Mouse (Mus musculus) ES-E14 (cell line): ENCODE measurements around the gene Nfe2l2. TPM values are rescaled to one million over a fixed set of nuclear protein-coding genes. Genes with fewer than 3 reads are reported as not detected.

Experiments
- DNase-seq: peaks from one replicate; pipeline ENCODE4 v3.0.0-alpha.2; 2013; ENCODE audit warnings: low read depth, low spot score
- H3K27ac ChIP-seq: 2 replicates; pipeline ENCODE4 v1.5.1; 2012; ENCODE audit warnings: low read depth, mild to moderate bottlenecking, low read length, moderate library complexity, mixed read lengths; ENCODE audit not compliant: poor library complexity, insufficient read depth, severe bottlenecking
- H3K36me3 ChIP-seq: 2 replicates; pipeline ENCODE4 v1.6.1; 2012; ENCODE audit warnings: mild to moderate bottlenecking, low read length, moderate library complexity, mixed read lengths; ENCODE audit not compliant: control insufficient read depth, poor library complexity, insufficient read depth, severe bottlenecking
- H3K4me1 ChIP-seq, 2 experiments: fragments of 150-350 bp in 1 of 2; sonication (generic) in 1 of 2; 2 replicates each; pipeline ENCODE4 v1.6.1; 2012; ENCODE audit warnings: low read length in 2 of 2, mild to moderate bottlenecking in 1 of 2, mixed read lengths in 1 of 2; ENCODE audit not compliant: control insufficient read depth in 2 of 2, insufficient read depth in 2 of 2, poor library complexity in 1 of 2
- H3K4me3 ChIP-seq, 2 experiments: fragments of 150-350 bp in 1 of 2; sonication (generic) in 1 of 2; 2 replicates each; pipeline ENCODE4 v1.5.1; 2012; ENCODE audit warnings: low read length in 2 of 2, low read depth in 1 of 2, mild to moderate bottlenecking in 1 of 2, mixed read lengths in 1 of 2; ENCODE audit not compliant: insufficient read depth in 1 of 2, poor library complexity in 1 of 2, severe bottlenecking in 1 of 2
- H3K9ac ChIP-seq: 2 replicates; pipeline ENCODE4 v1.6.1; 2012; ENCODE audit warnings: low read depth, mild to moderate bottlenecking, low read length, mixed read lengths; ENCODE audit not compliant: poor library complexity, insufficient read depth, severe bottlenecking
- H3K9me3 ChIP-seq: fragments of 150-350 bp; sonication (generic); 2 replicates; pipeline ENCODE4 v1.6.1; 2012; ENCODE audit warnings: low read depth, mild to moderate bottlenecking, low read length; ENCODE audit not compliant: control insufficient read depth, insufficient read depth
- CHD2 ChIP-seq: IDR thresholded peaks from 2 replicates; pipeline ENCODE4 v1.6.1; 2014; ENCODE audit warnings: mild to moderate bottlenecking, low read depth, low read length, inconsistent platforms
- HCFC1 ChIP-seq: IDR thresholded peaks from 2 replicates; pipeline ENCODE4 v1.6.1; 2012; ENCODE audit warnings: low read length, inconsistent platforms, borderline replicate concordance; ENCODE audit not compliant: insufficient read depth
- MAFK ChIP-seq: IDR thresholded peaks from 2 replicates; pipeline ENCODE4 v1.6.1; 2014; ENCODE audit warnings: mild to moderate bottlenecking, low read depth, low read length, inconsistent platforms; ENCODE audit not compliant: insufficient read depth
- ZC3H11A ChIP-seq: IDR thresholded peaks from 2 replicates; pipeline ENCODE4 v1.6.1; 2012; ENCODE audit warnings: low read depth, mild to moderate bottlenecking, inconsistent platforms, low read length, borderline replicate concordance
- ZNF384 ChIP-seq: IDR thresholded peaks from 2 replicates; pipeline ENCODE4 v1.6.1; 2012; ENCODE audit warnings: low read depth, low read length, inconsistent platforms
- in situ Hi-C, 2 experiments: fragments of 600-800 bp; cut with MboI; formaldehyde crosslinking; loops; one replicate each; pipeline ENCODE4 v1.15.1; 2025; ENCODE audit warnings: low sequenced_read_pairs in 2 of 2, inconsistent platforms in 1 of 2; ENCODE audit not compliant: unreplicated experiment in 2 of 2
- total RNA-seq: library from RNA; depleted of rRNA; stranded (reverse); fragments of 300-350 nt; gene quantifications from 2 replicates; pipeline ENCODE4 v1.2.3, GENCODE M21; 2012

Nfe2l2 gene
- total RNA-seq, 1 experiment = 28.4 TPM

DNA sequence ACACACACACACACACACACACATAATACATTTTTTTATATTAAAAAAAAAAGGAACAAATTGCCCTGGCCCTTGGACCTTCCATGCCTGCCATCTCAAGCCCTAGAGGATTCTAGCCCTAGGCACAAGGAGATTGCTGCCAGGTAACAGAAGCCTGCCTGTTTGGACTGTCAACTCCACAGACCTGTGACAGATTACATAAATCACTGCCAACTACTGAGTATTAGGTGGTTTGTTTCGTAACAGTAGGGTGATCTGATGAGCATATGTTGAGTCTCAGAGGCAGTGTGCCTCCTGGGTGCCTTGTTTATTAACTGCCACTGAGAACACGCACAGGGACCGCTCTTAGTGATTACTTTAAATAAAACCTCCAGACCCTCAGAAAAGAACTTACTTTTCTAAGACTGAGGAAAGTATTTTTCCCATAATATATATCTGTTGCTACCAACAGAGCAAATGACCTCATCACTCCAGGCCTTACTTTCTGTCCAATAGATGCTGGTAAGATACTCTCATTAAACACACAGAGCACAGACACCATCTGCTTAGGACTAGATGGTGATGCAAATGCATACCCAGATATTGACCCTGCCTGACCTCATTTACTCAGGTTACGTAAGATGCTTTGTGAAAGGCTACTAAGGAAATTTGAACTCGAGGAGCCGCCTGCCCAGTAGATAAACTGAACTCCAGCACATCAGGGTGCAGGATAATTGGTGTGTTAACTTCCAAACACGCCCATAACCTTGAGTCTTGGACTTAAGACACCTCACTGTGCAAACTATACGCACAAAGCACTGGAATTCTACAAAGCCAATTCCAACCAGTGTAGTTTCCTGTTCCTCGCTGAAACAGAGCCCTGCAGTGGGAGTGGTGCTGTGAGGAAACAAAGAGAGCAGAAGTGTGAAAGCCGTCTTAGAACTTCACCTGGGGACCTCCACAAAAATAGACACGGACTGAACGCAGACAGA is 11.9 kb upstream of the Nfe2l2 start:
- Histone ChIP-seq H3K9ac (no peak overlapping the region), H3K4me3 (no peak overlapping the region), H3K36me3 (no peaks in the 10 kb centered on the region), H3K9me3 (no peaks in the 10 kb centered on the region), H3K4me1 (peaks cover 0 to 7% of the 10 kb centered on the region in 2 experiments; a peak in 2 of 4 replicates), H3K27ac (no peak overlapping the region)
- no peak for TF ChIP-seq ZNF384
- no peak for TF ChIP-seq MAFK
- no peak for TF ChIP-seq CHD2
- no peak for TF ChIP-seq ZC3H11A
- TF ChIP-seq HCFC1 = no peak
- DNase-seq = no peak
- in situ Hi-C loops = no loop called here

DNA sequence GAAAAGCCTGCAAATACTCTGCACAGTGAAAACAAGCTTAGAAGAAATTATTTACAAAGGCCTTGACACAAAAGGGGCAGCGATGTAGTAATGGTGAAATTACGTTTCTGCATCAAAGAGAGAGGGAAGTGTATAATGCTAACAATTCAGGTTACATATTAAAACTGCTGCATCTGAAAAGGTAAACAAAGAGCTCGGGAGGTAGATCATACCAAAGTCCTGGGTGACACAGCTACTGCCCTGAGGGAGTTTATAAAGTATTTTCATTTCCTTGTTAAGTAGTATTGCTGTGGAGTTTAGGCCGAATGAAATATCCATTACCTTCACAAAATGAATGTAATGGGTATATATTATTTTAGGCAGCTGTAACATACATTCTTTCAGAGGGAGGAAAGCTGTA is 10.3 kb upstream of the Nfe2l2 start:
- H3K9me3 ChIP-seq = no peaks in the 10 kb centered on the region
- no peak overlapping the region for H3K4me3 ChIP-seq
- no peak overlapping the region for H3K27ac ChIP-seq
- H3K36me3 ChIP-seq = no peaks in the 10 kb centered on the region
- peaks cover 0 to 7% of the 10 kb centered on the region in 2 experiments; a peak in 2 of 4 replicates for H3K4me1 ChIP-seq
- no peak for TF ChIP-seq CHD2
- TF ChIP-seq HCFC1 = no peak
- no peak for TF ChIP-seq ZNF384
- TF ChIP-seq ZC3H11A = no peak
- TF ChIP-seq MAFK = no peak
- no peak overlapping the region for H3K9ac ChIP-seq
- no peak for DNase-seq
- in situ Hi-C loops = no loop called here

DNA sequence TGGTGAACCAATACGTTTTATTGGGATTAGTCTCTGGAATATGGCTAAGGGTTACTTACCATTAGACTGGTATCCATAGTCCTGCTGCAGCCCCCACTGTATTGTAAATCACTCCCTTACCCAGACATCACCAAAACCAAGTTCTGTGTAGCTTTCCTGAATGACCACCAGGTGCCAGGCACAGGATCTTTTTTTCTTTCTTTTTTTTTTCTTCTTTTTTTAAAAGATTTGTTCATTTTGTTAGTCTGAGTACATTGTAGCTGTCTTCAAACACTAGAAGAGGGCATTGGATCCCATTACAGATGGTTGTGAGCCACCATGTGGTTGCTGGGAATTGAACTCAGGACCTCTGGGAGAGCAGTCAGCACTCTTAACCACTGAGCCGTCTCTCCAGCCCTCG is 8.6 kb upstream of the Nfe2l2 start:
- Histone ChIP-seq H3K4me1 (peaks cover 0 to 11% of the 10 kb centered on the region in 2 experiments; a peak in 2 of 4 replicates), H3K9me3 (no peaks in the 10 kb centered on the region), H3K4me3 (no peak overlapping the region), H3K9ac (no peak overlapping the region), H3K36me3 (no peaks in the 10 kb centered on the region), H3K27ac (no peak overlapping the region)
- TF ChIP-seq HCFC1 (no peak), MAFK (no peak), ZNF384 (no peak), CHD2 (no peak), ZC3H11A (no peak)
- in situ Hi-C loops = no loop called here
- no peak for DNase-seq

DNA sequence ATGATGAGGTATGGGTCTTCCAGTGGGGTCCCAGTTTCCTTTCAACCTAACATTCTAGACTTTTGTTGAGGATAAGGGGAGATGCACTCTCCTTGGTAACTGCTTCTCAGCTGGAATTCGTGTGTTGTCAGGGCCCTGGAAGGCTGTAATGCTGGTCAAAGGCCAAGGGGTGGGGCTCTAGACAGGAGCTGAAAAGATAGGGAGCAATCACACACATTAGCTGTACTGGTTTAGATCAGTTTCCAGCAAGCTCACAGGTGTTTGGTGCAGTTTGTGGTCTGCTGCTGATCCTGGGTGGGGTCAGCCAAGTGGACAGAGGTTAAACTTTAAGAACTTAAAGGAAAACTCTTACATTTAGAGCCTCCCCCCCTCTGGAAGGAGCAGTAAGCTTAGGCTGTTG is 3.0 kb upstream of the Nfe2l2 start:
- Histone ChIP-seq H3K4me1 (peaks cover 11 to 13% of the 10 kb centered on the region in 2 experiments; a peak in 3 of 4 replicates), H3K36me3 (no peaks in the 10 kb centered on the region)
- in situ Hi-C loops = no loop called here

More for the DNA sequence above, 3.0 kb upstream of the Nfe2l2 start:
- H3K9ac ChIP-seq = no peak overlapping the region
- H3K9me3 ChIP-seq = no peaks in the 10 kb centered on the region
- DNase-seq = no peak
- no peak overlapping the region for H3K4me3 ChIP-seq
- H3K27ac ChIP-seq = no peak overlapping the region
- TF ChIP-seq ZNF384 = no peak
- TF ChIP-seq ZC3H11A = no peak
- no peak for TF ChIP-seq MAFK
- TF ChIP-seq HCFC1 = no peak
- TF ChIP-seq CHD2 = no peak
